Mouse (Mus musculus) urinary bladder, postnatal 14 days (tissue): ENCODE data around the gene Sncg.
A peak's percentile ranks its signal among the peaks of the same experiment; 100 is the strongest.
"Not testable (repeated sequence)": the region's sequence is repeated elsewhere in the genome, so short reads cannot be mapped to it uniquely, and the experiment has no call there.

ENCODE experiments used
- DNase-seq: peaks from one replicate; pipeline ENCODE4 v3.0.0; 2021; ENCODE audit warnings: low spot score

Gene Sncg

DNA sequence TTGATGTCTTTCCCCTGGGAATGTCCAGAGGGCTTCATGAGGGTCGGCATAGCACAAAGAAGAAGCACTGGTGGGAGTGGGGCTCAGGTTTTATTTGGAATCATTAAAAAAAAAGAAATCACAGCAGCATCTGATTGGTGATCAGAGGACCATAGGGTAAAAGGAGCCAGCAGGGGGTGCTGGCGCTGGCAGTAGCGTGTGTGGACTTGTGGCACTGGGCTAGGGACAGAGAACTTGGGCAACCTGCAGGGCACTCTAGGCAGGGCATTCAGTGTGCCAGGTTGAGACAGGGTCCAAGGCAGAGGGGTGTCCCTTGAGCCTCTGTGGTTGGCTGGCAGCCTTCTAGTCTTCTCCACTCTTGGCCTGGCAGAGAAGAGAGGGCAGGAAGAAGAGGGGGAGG, 4.4 kb downstream of the Sncg start:
- no peak for DNase-seq

DNA sequence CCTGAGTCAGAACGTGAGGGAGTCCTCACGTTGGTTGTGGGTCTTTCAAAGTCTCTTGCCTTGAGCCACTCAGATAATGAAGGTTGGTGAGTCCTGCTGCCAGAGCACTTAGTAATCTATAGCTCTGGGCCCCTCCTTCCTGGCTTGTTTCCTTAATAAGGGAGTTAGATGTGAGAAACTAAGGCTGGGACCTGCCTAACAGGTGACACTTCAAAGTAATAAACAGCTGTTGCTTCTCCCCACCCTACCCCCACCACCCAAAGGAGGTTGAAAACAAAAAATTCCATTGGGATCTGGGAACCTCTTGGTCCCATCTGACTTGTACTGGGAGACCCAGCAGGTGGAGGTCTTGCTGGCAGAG, 9.5 kb downstream of the Sncg start:
- no peak for DNase-seq

DNA sequence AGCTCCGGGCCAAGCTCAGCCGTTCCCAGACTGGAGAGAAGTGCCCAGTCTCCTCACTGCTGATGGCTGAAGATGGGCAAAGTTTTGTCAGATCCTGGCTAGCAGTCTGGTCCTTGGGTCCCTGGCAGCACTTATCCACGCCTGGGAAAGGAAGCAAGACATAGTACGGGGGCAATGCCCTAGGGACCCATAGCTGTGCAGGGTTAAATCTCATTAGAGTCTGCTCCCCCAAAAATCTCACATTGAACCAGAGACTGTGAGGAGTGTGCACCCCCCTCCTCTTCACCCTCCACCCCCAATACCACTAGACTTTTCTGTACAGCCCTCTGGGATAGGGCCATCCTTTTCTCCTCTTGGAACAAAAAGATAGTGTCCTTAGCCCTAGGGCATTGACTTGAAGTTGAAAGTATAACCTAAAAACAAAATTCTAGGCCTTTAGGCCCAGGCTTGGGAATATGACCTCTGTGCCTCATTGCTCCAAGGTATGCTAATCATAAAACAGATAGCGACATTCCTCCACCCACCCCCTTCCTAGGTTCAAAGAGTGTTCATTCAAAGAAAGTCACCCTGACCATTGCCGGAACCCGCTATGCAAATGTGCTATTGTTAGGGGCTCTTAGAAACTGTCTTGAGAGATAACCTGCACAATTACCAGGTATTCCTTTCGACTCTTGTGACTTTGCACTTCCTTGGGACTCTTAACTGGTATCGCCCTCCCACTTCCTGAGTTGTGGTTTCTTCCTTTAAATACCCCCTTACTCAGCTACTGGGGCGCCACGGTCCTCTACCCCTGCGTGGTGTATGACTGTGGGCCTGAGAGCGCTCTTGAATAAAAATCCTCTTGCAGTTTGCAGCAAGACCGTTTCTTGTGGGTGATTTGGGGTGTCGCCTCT, 10.1 kb downstream of the Sncg start:
- not testable (repeated sequence) for DNase-seq

DNA sequence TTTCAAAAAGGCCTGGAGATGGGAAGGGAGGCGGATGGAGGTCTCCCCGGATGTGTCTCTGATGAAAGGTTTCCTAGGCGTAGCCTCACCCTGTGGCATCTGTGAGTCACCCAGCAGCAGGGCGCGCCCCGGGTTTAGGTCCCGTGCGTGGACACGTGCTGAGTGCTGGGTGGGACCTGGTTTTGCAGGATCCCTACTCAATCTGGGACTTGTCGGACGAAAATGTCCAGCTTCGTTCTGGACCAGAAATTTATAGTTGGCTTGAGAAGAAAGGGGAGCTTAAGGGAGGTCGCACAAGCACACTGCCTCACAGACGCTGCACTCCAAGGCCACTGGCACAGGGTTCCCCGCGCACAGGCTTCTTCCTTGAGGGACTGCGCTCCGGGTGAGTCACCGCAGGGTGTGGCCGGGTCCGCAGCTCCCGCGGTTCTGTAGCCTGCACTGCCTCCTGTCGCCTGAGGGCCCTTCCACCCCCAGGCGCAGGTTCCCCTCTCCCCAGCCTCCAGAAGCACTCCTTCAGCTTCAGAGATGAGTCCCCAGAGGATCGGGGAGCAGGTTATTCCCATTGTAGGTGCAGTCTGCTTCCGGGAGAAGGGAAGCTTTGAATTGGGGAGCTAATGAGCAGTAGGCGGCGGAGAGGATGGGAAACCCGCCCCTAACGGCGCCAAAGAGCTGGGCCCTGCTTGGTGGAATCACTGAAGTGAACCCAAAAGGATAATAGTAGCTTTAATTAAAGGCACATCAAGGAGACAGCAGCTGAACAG, 10.9 kb downstream of the Sncg start:
- peak; percentile 90 for DNase-seq

DNA sequence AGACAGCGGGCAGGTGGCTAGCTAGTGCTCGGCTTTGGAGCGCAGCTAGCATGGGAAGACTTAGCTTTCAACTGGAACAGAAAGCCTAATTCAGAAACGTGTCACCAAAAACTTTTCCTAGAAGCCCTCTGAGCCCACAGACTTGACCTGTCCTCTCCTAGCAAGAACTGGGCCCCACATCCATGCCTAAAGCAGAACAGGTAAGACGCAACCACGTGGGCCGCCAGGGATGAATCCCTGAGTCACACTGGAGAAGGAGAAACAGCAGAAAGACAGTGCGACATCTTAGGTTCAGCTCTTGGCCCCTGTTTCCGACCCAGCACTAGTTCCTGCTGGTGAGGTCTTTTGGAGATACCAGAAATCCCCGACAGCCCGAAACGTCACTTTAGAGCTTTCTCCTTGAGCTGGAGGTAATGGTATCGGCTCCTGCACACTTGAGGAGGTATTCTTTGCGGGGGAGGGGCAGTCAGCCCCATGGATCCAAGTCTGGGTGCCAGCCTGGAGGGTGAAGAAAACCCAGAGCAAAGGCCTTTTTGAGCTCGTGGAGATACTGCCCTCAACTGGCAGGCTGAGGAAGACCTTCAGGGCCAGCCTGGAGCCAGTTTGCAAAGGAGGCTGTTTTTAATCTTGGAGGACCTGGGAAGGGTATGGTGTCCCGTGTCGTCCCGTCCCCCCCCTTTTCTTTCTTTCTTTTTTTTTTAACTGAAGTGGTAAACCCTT, 11.7 kb downstream of the Sncg start:
- peak; percentile 82 for DNase-seq

DNA sequence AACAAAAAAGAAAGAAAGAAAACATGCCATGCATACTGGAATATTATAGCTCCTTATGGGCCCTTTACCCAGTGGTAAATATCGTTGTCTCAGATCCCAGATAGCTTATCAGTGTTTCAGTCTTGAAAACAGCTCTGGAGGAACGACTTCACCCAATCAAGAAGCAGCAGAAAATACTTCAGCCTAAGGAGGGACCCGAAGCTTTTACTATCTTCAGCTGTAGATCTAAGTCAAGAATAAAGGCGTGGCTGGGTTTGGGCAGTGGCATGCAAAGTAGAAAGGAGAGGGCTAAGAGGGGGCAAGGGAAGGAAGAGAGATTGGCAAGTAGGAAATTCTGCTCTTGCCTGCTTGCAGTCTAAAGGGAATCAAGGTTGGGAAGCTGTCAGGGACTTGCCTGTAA, 12.5 kb downstream of the Sncg start:
- DNase-seq = no peak

DNA sequence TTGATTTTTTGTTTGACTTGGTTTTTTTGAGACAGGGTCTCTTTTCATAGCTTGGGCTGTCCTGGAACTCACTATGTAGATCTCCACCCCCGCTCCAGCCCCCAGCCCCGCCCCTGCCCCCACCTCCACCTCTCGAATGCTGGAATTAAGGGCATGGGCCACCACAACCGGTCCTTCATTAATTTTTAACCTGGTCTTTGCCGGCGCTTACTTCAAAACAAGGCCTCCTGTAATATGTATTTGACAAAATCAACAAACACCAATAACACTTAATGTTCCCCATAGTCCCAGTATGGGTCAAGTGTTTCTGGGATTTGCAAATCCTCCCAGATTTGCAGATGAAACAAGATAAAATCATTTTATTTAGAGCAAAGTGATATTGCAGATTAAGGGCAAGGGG, 14.3 kb downstream of the Sncg start:
- no peak for DNase-seq

DNA sequence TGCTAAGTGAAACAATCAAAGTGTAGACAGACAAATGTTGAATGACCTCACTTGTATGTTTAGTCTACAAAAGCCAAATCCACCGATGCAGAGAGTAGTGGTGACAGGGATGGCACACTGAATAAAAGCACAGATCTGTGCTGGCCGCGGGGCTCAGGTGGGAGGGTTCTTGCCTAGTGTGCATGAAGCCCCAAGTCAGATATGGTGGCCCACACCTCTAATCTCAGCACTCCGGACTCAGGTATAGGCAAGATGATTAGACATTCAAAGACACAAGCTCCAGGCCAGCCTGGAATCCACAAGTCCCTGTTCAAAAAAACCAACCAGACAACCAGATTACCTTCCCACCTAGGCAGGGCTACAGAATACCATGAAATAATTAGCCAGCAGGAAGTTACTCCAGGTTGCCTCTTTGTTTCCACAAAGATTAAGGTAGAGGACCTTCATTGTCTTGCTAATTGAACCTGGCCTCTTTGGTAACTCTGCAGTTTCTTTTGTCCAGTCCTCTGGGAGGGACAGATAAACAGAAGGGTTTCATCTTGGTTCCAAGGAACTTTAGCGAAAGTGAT, 14.8 kb downstream of the Sncg start:
- no peak for DNase-seq

DNA sequence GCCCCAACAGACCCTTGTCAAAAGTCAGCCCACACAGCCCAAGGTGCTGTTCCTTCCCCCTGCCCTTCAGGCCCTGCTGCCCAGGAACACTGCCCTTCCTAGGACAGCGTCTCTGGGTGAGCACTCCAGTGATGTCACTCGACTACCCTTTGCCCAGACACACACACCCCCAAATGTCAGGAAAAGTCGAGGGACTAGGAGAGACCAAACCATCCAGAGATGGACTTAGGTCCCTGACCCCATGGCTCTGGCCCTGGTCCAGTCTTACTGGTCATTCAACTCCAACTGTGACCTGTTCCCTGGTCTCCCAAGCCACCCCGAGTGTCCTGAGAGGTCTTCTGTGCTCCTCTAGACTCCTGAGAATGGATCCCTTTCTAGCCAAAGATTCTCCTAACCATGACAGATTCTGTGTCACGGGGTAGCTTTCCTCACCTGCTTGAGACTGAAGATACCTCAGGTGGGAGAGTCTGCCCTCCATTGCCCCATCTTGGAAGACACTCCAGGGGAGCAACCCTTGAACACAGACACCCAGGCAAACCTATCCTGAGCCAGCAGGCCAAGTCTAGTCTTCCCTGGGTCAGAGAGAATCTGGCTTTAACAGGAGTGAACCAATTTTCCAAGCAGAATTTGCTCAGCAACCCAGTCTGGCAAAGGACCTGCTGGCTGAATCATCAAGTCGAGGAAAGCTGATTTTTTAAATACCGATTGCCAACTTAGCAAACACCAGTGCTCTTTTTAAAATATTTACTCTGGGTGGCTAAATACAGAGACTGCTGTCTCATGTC, 16.7 kb downstream of the Sncg start:
- peak; percentile 35 for DNase-seq

DNA sequence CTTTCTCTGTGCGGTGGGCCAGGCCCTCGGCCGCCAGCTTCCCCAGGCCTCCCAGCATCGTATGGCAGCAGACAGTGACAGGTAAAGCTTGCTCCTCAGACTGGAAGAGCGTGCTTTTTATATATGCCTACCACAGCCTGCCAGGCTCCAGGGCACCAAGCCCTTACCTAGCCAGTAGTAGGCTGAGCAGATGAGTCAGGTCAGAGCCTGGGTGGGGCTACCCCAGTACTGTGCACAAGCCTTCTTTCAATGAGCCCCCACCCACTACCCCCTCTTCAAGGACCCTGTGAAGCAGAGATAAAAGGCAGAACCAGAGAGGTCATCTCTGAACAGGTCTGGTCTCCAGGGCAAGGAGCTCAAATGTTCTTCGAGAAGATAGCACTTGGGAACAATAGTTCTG, 19.3 kb downstream of the Sncg start, which contains the start of gene Fam25c:
Gene Fam25c, minus strand, starts transcription at position 133 of the 400 bp plus-strand sequence.
- DNase-seq = no peak

DNA sequence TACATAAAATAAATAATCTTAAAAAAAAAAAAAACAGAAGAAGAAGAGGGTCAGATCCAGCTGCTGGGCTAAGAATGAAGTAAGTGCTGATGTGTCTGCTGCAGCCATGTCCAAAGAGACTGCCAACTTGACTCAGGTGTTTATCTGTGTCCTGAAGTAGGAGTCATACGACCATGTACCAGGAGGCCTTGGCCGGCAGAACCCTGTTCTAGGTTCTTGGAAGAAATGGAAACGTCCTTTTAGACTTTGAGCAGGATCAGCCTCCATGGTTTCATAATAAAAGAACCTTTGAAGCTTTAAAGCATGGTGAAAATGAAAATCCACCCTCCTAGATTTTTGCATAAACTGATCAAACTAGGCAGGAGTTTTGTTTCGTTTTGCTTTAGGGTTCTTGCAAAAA, 20.1 kb downstream of the Sncg start:
- no peak for DNase-seq

DNA sequence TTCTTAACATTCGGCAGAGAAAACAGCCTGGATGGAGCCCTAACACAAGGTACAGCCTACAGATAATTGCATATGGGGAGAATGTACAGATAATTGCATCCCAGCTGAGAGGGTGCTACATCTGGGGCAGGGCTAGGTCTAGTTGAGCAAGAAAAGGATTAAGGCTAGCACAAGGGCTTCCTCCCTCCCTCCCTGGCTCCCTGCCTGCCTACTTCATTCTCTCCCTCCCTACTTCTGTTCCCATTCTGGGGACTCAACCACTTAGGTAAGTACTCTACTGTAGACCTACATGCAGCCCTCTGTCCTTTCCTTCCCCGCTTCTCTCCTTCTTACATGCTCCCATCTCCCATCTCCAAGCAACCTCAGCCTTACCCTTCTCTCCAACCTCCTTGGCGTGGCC, 21.3 kb downstream of the Sncg start:
- DNase-seq = no peak

DNA sequence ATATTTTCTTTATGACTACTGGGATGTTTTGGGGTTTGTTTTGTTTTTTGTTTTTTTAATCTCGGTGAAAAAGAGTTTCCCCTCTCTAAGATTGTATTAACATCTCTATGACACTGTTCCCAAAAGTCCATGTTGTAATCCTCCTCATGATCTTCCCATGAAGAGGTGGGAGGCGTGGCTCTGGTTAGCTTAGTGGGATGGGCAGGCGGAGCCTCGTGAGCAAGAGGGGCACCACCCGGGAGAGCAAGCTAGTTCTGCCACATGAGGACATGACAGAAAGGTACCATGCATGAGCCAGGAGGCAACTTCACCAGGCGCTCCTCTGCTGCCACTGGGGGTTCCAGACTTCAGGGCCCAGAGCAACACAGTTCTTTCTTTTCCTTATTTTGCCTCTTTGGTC, 22.1 kb downstream of the Sncg start:
- no peak for DNase-seq

DNA sequence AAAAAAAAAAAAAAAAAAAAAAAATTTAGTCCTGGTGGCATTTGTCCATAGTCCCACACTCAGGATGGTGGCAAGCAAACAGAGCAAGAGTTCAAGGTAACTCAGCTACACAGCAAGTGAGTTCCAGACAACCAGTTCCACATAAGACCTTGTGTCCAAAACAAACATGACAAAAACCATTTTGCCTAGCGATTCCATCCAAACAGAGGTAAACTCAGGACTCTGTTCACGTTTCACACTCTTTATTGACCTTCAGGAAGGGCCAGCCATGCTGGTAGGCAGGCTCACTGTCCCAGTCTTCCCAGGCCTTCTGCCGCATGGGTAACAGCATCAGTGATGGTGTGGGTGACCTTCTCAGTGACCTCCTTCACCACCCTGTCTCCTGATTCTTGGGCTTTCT, 22.9 kb downstream of the Sncg start:
- DNase-seq = no peak

DNA sequence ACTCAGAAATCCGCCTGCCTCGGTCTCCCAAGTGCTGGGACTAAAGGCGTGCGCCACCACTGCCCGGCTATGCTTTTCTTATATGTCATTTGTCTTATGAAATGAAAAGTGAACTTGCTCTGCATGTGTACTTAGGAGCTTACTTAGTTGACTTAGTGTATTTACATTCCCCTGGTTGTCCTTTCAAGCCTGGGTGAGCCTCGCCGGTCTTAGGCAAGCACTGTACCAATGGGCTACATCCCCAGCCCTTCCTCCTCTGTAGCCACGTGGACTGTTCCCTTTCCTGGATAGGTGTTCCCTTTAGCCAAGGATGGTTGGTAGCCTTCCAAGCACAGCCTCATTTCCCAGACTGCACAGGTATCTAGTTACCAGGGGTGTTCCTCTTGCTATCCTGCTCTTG, 25.6 kb downstream of the Sncg start:
- DNase-seq = peak; percentile 66

DNA sequence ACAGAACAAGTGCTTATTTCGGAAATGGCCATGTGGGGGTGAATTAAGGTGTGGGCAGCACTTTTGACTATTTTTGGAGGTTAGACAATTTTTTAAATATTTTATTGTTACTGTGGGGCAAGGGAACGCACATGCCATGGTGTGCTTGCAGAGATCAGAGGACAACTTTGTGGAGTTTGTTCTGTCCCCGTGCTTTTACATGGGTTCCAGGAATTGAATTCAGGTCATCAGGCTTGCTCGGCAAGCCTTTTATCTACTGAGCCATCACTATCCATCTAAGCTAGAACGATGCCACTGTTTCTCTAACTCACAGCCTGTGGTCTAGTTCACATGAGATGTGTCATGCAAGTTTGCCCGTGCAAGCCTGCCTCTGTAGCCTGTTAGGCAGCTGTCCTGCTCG, 26.3 kb downstream of the Sncg start:
- no peak for DNase-seq

DNA sequence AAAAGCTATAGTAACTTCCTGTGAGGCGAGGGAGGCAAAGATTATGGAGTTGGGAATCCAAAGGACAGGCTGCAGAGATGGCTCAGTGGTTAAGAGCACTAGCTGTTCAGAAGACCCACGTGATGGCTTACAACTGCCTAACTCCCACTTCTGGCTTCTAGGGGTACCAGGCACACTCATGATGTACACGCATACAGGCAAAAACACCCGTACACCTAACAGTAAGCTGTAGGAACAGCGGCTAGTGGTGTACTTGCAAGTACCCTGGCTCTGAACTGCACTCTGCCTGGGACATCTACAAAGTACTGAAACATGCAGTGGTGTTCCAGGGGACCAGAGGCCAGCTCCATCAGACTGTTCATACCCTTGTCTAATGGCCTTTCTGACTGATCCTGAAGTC, 27.5 kb downstream of the Sncg start:
- DNase-seq = no peak

DNA sequence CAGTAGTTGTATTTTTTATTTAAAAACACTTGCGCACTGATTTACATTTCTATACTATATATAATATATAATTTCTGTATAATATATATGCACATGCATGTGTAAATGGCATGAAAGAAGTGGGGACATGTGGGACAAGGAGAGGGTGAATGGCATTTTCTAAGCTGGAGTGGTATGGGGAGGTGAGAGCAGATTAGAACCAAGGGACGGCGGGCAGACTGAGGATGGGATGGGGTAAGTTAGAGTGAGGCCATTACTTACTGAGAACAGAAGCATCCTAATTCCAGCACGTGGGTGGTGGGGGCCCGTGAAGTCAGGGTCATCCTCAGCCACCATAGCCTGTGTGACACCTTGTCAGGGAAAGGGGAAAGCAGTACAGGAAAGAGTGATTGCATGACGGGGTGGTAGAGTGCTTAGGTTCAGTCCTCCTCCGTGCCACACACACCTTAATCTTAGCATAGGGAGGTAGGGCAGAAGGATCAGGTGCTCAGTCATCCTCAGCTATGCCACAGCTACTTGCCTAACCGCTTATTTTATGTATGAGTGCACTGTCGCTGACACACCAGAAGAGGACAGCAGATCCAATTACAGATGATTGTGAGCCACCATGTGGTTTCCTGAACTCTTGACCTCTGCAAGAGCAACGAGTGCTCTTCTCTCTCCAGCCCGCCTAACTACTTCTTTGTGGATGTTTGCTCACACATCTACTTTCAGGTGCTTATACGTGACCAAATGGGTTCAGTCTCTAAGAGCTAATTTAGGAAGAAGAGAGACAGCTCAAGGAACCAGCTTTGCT, 28.6 kb downstream of the Sncg start:
- no peak for DNase-seq

DNA sequence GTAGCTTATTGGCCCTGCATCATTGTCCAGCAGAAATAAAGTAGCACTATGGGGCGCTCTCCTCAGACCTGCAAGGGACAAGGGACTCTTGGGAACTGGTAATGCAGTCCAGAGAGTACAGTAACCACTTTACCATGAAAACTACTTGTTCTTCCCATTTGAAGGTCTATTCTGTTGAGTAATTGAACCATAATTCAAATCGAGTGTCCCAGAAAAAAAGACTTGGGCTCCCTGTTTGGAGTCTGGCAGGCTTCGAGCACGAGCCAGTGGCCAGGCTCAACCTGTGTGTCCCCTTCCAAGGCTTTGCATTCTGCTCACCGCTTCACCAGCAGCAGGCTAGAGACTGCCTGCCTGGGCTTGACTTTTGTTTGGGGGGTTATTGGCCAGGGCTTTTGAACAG, 30.2 kb downstream of the Sncg start:
- no peak for DNase-seq

DNA sequence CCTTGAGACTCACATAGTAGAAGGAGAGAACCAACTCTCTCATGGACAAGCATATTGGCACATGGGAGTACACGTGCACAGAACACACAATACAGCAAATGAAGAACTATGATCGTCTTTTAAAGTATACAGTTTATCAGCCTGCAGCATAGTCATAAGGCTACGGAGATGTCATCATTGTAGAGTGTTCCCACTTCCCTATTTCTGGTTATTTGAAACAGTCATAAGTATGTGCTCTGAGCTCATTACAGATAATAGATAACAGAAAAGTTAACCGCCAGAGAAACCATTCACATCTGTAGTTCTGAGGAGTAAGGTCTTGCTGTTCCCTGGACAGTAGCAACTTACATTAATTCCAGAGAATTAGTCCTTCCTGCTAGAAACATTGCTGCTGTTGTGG, 31.5 kb downstream of the Sncg start:
- DNase-seq = no peak

DNA sequence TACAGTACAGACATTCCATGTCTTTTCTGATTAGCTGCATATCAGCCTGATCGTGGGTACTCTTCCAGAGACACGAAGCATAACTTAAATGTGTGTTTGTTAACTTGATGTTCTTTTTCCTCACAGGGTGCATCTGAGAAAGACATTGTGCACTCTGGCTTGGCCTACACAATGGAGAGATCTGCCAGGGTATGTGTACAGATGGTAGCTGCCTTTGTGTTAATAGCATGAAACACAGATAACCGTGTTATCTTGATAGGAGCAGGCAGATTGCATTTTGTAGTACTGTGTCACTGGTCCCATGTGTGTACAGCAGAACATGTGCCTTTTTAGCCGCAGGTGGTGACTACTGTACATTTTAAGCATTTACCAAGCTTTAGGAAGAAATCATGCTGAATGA, 32.6 kb downstream of the Sncg start:
- no peak for DNase-seq
